Mouse (Mus musculus): Measurements from ENCODE around the gene Dpy30.

Dpy30 gene

DNA sequence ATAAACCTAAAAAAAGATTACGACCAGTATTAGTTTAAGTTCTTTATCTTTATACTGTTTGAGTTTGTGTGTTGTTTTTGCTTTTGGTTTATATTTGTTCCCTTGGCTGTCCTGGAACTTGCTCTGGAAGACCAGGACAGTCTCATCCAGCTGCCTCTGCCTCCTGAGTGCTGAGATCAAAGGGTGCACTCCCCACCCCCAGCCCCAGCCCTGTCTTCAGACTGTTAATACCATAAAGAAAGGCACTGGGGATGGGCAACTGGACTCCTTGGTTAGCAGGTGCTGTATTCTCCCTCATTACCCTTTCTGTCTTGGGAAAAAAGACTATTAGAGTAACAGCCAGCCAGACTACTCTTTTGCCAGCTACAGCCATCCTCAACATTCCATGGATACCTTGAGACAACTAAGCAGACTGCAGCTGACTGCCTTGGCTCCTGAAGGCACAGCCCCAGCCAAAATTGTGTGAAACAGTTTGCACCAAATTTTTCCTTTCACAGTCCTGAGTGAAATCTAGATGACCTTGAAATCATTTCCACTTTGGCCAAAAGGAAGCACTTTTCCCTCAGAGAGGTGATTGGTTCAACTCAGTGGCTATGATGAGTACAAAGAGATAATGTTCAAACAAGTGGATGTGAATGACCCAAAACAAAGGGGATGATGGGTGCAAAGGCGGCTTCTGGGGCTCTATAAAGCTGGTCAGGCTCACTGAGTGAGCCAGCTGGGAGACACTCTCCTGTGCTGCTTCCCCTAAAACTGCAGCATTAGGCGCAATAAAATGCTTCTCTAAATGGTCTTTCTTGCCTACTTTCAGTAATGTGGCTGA is 59.2 kb downstream of the Dpy30 start:
- no peak for DNase-seq (ENCODE audit: low read depth)

DNA sequence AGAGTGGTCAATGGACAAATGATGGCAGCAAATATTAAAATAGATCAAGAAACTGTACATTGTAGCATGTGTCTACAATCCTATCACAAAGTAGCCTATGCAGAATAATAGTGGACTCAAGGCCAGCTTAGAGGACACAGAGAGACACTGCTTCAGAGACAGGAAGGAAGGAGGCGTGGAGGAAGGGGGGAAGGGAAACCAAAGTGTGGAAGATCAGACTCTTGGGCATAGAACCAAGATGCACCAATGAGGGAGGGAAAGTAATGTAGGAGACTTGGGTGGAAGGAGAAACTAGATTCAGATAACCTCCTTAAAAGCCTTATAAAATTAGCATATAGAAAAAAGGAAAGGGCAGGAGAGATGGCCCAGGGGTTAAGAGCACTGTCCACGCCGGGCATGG is 61.3 kb downstream of the Dpy30 start:
- no peak for DNase-seq (ENCODE audit: low read depth)
